Mouse (Mus musculus) liver, embryonic 15.5 days (tissue): ENCODE data around the gene Knl1. TPM values are rescaled to one million over a fixed set of nuclear protein-coding genes. Genes with fewer than 3 reads are reported as not detected.

Experiments
- ATAC-seq: fragments of 200-750 bp; cut with Nextera tagmentation; 2 replicates; pipeline ENCODE4 v1.8.0; 2017; ENCODE audit warnings: moderate number of reproducible peaks, mild to moderate bottlenecking, moderate library complexity; ENCODE audit not compliant: insufficient read depth
- H3K27ac ChIP-seq: fragments of 300-500 bp; sonication (generic); replicated peaks from 2 replicates; pipeline ENCODE4 v1.5.1; 2015; ENCODE audit warnings: mild to moderate bottlenecking, inconsistent platforms
- H3K27me3 ChIP-seq: fragments of 300-500 bp; sonication (generic); 2 replicates; pipeline ENCODE4 v1.6.1; 2015; ENCODE audit warnings: mild to moderate bottlenecking, inconsistent platforms
- H3K36me3 ChIP-seq: fragments of 300-500 bp; sonication (generic); replicated peaks from 2 replicates; pipeline ENCODE4 v1.6.1; 2015; ENCODE audit warnings: moderate library complexity, mild to moderate bottlenecking, inconsistent platforms
- H3K4me1 ChIP-seq: fragments of 300-500 bp; sonication (generic); replicated peaks from 2 replicates; pipeline ENCODE4 v1.6.1; 2015; ENCODE audit warnings: inconsistent platforms
- H3K4me2 ChIP-seq: fragments of 300-500 bp; sonication (generic); 2 replicates; pipeline ENCODE4 v1.6.1; 2015; ENCODE audit warnings: moderate library complexity, mild to moderate bottlenecking, inconsistent platforms
- H3K4me3 ChIP-seq: fragments of 300-500 bp; sonication (generic); replicated peaks from 2 replicates; pipeline ENCODE4 v1.5.1; 2015; ENCODE audit warnings: mild to moderate bottlenecking, inconsistent platforms
- H3K9ac ChIP-seq: fragments of 300-500 bp; sonication (generic); 2 replicates; pipeline ENCODE4 v1.6.1; 2015; ENCODE audit warnings: moderate library complexity, mild to moderate bottlenecking, inconsistent platforms
- H3K9me3 ChIP-seq: fragments of 300-500 bp; sonication (generic); replicated peaks from 2 replicates; pipeline ENCODE4 v1.6.1; 2016; ENCODE audit warnings: inconsistent platforms
- WGBS: fragments of 180-500 bp; shearing (Covaris S2); methylation state at CpG from one replicate; pipeline ENCODE4 v1.1.7; 2015; ENCODE audit warnings: mixed read lengths; ENCODE audit not compliant: insufficient replicate concordance; 5-methylcytosine and 5-hydroxymethylcytosine counted together
- polyA plus RNA-seq: library from polyadenylated mRNA; unstranded; fragments of >200 nt; fragmentation: Nextera tagmentation; extraction: Ambion mirVana; gene quantifications from 2 replicates; pipeline ENCODE4 v1.2.1, GENCODE M21; 2015

Gene Knl1
- polyA plus RNA-seq, 1 experiment from 2014 or later: 59.3 TPM

DNA sequence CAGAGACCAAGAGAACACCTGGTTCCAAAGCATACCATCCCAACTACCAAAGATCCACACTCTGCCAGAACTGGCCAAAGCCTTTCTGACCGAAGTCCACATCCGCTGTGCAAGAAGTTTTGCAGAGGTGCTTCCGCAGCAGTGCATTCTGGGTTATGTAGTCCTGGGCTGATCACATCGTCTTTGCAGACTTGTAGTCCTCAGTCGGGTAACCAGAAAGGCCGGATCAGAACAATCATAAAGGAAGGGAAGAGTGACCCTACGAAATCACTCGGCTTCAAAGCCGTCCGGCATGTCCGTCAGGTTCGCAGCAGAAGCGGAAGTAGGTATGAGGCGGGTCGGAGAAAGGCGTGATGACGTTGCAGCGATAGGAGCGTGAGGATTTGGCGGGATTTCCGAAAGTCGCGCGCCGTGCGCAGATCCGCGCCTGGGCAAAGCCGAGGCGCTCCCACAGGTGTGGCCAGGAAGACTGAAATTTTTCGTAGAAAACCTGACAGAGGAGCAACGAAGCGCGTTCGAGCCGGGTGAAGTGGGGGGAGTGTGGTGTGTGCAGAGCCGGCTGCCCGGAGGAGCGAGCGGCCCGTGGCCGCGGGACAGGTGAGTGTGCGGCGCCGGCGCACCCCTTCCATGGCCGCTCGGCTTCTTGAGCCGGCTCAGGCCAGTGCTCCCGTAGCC, 65.7 kb downstream of the Knl1 start, which contains the start of gene Rad51:
Gene Rad51, plus strand, starts transcription at position 356 of the 675 bp plus-strand sequence.
- H3K27me3 ChIP-seq: no peaks in the 10 kb centered on the region
- H3K4me3 ChIP-seq: peak within 1 kb of the TSS; percentile 93
- peaks cover 50% of the 10 kb centered on the region for H3K36me3 ChIP-seq
- peak within 1 kb of the TSS; percentile 83 for H3K4me2 ChIP-seq
- H3K27ac ChIP-seq: peak within 1 kb of the TSS; percentile 92
- peaks cover 31% of the 10 kb centered on the region for H3K4me1 ChIP-seq
- H3K9me3 ChIP-seq: no peaks in the 10 kb centered on the region
- WGBS: under 1% methylated on average over 51 of the region's 51 CpGs
- peak within 1 kb of the TSS; percentile 86 for H3K9ac ChIP-seq
- peak; percentile 94 for ATAC-seq

GRCm38 (mm10) chr2:119113121-119113925, 66.4 kb downstream of the Knl1 start:
- Histone ChIP-seq H3K27ac (peak overlapping the region; percentile 92), H3K9ac (peak overlapping the region; percentile 86), H3K27me3 (no peaks in the 10 kb centered on the region), H3K9me3 (no peaks in the 10 kb centered on the region), H3K4me2 (peak overlapping the region; percentile 83), H3K36me3 (peaks cover 51% of the 10 kb centered on the region), H3K4me1 (peaks cover 31% of the 10 kb centered on the region), H3K4me3 (peak overlapping the region; percentile 93)
- WGBS: 6% methylated on average over 20 of the region's 20 CpGs
- ATAC-seq: peak; percentile 12; the same call in 1 of the 2 replicates

- Histone ChIP-seq H3K9ac (0 out of 2 replicates have a peak overlapping the region, but pooled peaks have one; percentile 1), H3K9me3 (no peaks in the 10 kb centered on the region), H3K36me3 (peaks cover 96% of the 10 kb centered on the region), H3K27ac (peak overlapping the region; percentile 95), H3K4me1 (peaks cover 31% of the 10 kb centered on the region), H3K27me3 (no peaks in the 10 kb centered on the region), H3K4me3 (0 out of 2 replicates have a peak overlapping the region, but pooled peaks have one; percentile 1), H3K4me2 (peak overlapping the region; percentile 55)
- 25% methylated on average over 5 of the region's 5 CpGs for WGBS
- peak; percentile 98 for ATAC-seq
Observed at GRCm38 (mm10) chr2:119136346-119136898, 89.5 kb downstream of the Knl1 start.

DNA sequence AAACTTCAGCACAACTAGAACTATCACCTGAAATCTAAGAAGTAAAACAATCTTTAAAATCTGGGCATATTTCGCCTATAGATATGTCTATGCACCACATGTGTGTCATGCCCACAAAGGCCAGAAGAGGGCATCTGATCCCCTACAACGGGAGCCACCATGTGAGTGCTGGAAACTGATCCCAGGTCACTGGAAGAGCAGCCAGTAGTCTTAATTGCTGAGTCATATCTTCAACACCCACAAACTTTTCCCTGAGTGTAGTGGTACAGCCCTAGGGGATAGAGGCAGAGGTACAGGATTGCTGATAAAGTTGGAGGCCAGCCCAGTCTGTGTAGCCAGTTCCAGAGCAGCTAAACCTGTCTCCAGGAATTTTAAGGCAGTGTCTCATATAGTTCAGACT, 98.3 kb downstream of the Knl1 start:
- Histone ChIP-seq H3K4me3 (no peak overlapping the region), H3K27ac (no peak overlapping the region; the same call in 1 of the 2 replicates), H3K9ac (no peak overlapping the region), H3K4me1 (no peaks in the 10 kb centered on the region), H3K4me2 (no peak overlapping the region), H3K9me3 (0 out of 2 replicates have a peak, but pooled peaks cover 3% of the 10 kb centered on the region), H3K27me3 (no peaks in the 10 kb centered on the region), H3K36me3 (peaks cover 99% of the 10 kb centered on the region)
- WGBS: 84% methylated on average over 2 of the region's 2 CpGs
- peak; percentile 60 for ATAC-seq

DNA sequence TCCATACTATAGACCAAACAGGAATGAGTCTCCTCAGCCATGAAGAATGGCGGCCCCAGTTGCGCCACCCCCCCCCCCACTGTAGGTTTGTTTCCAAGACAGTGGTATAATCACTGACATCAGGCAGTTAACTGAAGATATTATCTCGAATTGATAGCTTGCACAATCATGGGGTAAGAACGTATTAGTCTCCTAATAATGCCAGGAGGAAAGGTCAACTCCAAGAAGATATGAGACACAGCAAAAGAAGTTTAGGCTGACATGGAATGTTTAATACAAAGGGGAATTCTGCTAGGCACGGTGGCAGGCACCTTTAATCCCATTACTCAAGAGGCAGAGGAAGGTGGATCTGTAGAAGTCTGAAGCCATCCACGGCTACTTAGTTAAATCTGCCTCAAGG, 99.5 kb downstream of the Knl1 start:
- no peak overlapping the region for H3K9ac ChIP-seq
- no peak overlapping the region for H3K4me3 ChIP-seq
- H3K27me3 ChIP-seq: no peaks in the 10 kb centered on the region
- no peak overlapping the region for H3K4me2 ChIP-seq
- 0 out of 2 replicates have a peak, but pooled peaks cover 3% of the 10 kb centered on the region for H3K9me3 ChIP-seq
- WGBS: 80% methylated on average over 6 of the region's 6 CpGs
- H3K27ac ChIP-seq: no peak overlapping the region
- no peaks in the 10 kb centered on the region for H3K4me1 ChIP-seq
- H3K36me3 ChIP-seq: peaks cover 99% of the 10 kb centered on the region
- ATAC-seq: no peak

DNA sequence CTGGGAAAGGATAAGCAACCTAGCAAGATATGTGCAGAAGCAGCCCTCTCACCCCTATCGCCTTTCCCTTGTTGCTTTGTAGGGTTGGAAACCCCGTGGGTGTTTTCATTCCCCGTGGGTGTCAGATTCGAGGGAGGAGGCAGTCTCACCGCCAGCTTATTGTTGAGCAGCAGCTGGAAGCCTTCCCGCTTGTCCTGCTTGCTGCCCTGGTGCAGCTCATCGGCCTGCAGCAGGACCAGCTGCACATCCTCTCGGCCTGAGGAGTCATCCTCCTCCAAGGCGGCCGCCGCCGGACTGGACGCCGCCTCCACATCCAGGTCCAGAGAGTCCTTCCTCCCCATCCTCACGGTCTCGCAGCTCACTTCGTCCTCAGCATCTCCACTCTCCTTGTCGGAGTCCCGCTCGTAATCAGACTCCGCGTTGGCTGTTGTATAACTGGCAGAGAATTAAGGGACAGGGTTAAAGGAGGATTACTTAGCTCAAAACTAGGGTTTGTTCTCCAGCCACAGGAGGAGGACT, 100.3 kb downstream of the Knl1 start:
- no peak overlapping the region for H3K4me2 ChIP-seq
- 0 out of 2 replicates have a peak, but pooled peaks cover 3% of the 10 kb centered on the region for H3K9me3 ChIP-seq
- WGBS: 89% methylated on average over 22 of the region's 22 CpGs
- ATAC-seq: no peak
- peaks cover 99% of the 10 kb centered on the region for H3K36me3 ChIP-seq
- H3K4me1 ChIP-seq: peaks cover 7% of the 10 kb centered on the region
- no peak overlapping the region for H3K9ac ChIP-seq
- H3K4me3 ChIP-seq: no peak overlapping the region
- H3K27me3 ChIP-seq: no peaks in the 10 kb centered on the region
- no peak overlapping the region for H3K27ac ChIP-seq

- H3K9me3 ChIP-seq: 0 out of 2 replicates have a peak, but pooled peaks cover 3% of the 10 kb centered on the region
- peaks cover 99% of the 10 kb centered on the region for H3K36me3 ChIP-seq
- WGBS: 88% methylated on average over 8 of the region's 8 CpGs
Observed at GRCm38 (mm10) chr2:119147775-119148174, 100.9 kb downstream of the Knl1 start.

DNA sequence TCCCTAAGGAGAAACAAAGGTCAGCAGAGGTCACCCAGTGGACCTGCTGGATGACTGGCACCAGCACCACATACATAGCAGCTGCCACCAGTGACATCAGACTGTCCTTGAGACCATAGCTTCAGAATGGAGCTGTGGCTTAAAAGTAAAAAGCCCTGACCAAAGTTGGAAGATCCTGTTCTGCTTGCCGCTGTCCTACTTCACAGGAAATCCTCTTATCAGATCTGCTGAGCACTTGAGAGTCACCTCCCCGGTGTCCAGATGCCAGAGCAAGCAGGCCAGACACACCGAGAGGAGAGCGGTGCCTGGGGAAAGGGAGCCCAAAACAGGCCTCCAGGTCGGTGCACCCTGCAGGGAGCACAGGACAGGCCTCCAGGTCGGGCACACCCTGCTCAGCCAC, 105.3 kb downstream of the Knl1 start:
- Histone ChIP-seq H3K9me3 (no peaks in the 10 kb centered on the region), H3K9ac (no peak overlapping the region), H3K36me3 (peaks cover 75% of the 10 kb centered on the region), H3K27me3 (no peaks in the 10 kb centered on the region), H3K4me3 (no peak overlapping the region), H3K4me2 (no peak overlapping the region), H3K4me1 (peaks cover 45% of the 10 kb centered on the region), H3K27ac (peak overlapping the region; percentile 20)
- WGBS: 49% methylated on average over 6 of the region's 6 CpGs
- no peak for ATAC-seq

More at GRCm38 (mm10) chr2:119147775-119148174, 100.9 kb downstream of the Knl1 start:
- Histone ChIP-seq H3K4me2 (no peak overlapping the region), H3K27ac (no peak overlapping the region), H3K9ac (no peak overlapping the region), H3K4me1 (peaks cover 12% of the 10 kb centered on the region), H3K4me3 (no peak overlapping the region), H3K27me3 (no peaks in the 10 kb centered on the region)
- ATAC-seq: no peak

- Histone ChIP-seq H3K4me2 (peak overlapping the region; percentile 78), H3K4me1 (peaks cover 52% of the 10 kb centered on the region), H3K27ac (peak overlapping the region; percentile 98), H3K9ac (peak overlapping the region; percentile 54), H3K36me3 (peaks cover 51% of the 10 kb centered on the region), H3K27me3 (no peaks in the 10 kb centered on the region), H3K4me3 (peak overlapping the region; percentile 99), H3K9me3 (no peaks in the 10 kb centered on the region)
- ATAC-seq: peak; percentile 35
- WGBS: 47% methylated on average over 2 of the region's 2 CpGs
Observed at GRCm38 (mm10) chr2:119154683-119155082, 107.8 kb downstream of the Knl1 start.
